Mouse (Mus musculus) CH12.LX (cell line): Measurements from ENCODE around the gene Las1l. TPM values are rescaled to one million over a fixed set of nuclear protein-coding genes. Genes with fewer than 3 reads are reported as not detected.
A peak's percentile ranks its signal among the peaks of the same experiment; 100 is the strongest.

Experiments
- DNase-seq: peaks from one replicate; pipeline ENCODE4 v3.0.0-alpha.2; 2013; ENCODE audit errors: extremely low read depth
- H3K27ac ChIP-seq: 2 replicates; pipeline ENCODE4 v1.5.1; 2012; ENCODE audit warnings: low read depth, mild to moderate bottlenecking, control low read depth, moderate library complexity; ENCODE audit not compliant: insufficient read depth
- H3K27me3 ChIP-seq: replicated peaks from 2 replicates; pipeline ENCODE3; 2012; ENCODE audit warnings: inconsistent platforms
- H3K36me3 ChIP-seq, 2 experiments: replicated peaks in 1 of 2; 2 replicates each; pipeline versions ENCODE3 to v1.6.1; 2012; ENCODE audit warnings: inconsistent platforms in 1 of 2, low read length in 1 of 2, mild to moderate bottlenecking in 1 of 2, mixed read lengths in 1 of 2, moderate library complexity in 1 of 2; ENCODE audit not compliant: control insufficient read depth in 1 of 2, insufficient read depth in 1 of 2
- H3K4me1 ChIP-seq, 2 experiments: 2 replicates each; pipeline ENCODE4 v1.6.1; 2012; ENCODE audit warnings: inconsistent platforms in 1 of 2, moderate library complexity in 1 of 2; ENCODE audit not compliant: insufficient read depth in 2 of 2, control insufficient read depth in 1 of 2
- H3K4me2 ChIP-seq: 2 replicates; pipeline ENCODE4 v1.6.1; 2012; ENCODE audit warnings: low read depth, mild to moderate bottlenecking, control low read depth; ENCODE audit not compliant: poor library complexity, insufficient read depth, severe bottlenecking
- H3K4me3 ChIP-seq, 3 experiments: fragments of 150-350 bp in 1 of 3; sonication (generic) in 1 of 3; replicated peaks in 1 of 3; 2 replicates each; pipeline versions ENCODE3 to v1.5.1; 2011 to 2012; ENCODE audit warnings: low read depth in 2 of 3, low read length in 2 of 3, mild to moderate bottlenecking in 2 of 3, moderate library complexity in 2 of 3, control low read depth in 1 of 3, improper control_type of control experiment in 1 of 3, inconsistent platforms in 1 of 3, mixed read lengths in 1 of 3; ENCODE audit not compliant: poor library complexity in 1 of 3
- H3K79me2 ChIP-seq: replicated peaks from 2 replicates; pipeline ENCODE4 v1.6.1; 2012; ENCODE audit warnings: mild to moderate bottlenecking, moderate library complexity; ENCODE audit not compliant: control insufficient read depth, poor library complexity, insufficient read depth, severe bottlenecking; ENCODE audit errors: extremely low read depth
- H3K9ac ChIP-seq: 2 replicates; pipeline ENCODE4 v1.6.1; 2012; ENCODE audit warnings: low read depth, mild to moderate bottlenecking, control low read depth, moderate library complexity; ENCODE audit not compliant: insufficient read depth
- H3K9me3 ChIP-seq: replicated peaks from 2 replicates; pipeline ENCODE3; 2012; ENCODE audit warnings: low read length, inconsistent platforms, mixed read lengths
- BHLHE40 ChIP-seq: IDR thresholded peaks from 2 replicates; pipeline ENCODE4 v1.6.1; 2011; ENCODE audit warnings: mild to moderate bottlenecking, low read depth, low read length, improper control_type of control experiment
- CHD1 ChIP-seq: IDR thresholded peaks from 2 replicates; pipeline ENCODE4 v1.6.1; 2012; ENCODE audit warnings: low read depth, low read length, improper control_type of control experiment, inconsistent platforms
- CTCF ChIP-seq, 2 experiments: IDR thresholded peaks in 1 of 2; conservative IDR thresholded peaks in 1 of 2; 2 replicates each; pipeline ENCODE4 v1.5.1; 2011 to 2012; ENCODE audit warnings: low read depth in 2 of 2, low read length in 2 of 2, improper control_type of control experiment in 1 of 2, inconsistent platforms in 1 of 2, mild to moderate bottlenecking in 1 of 2, moderate library complexity in 1 of 2
- E2F4 ChIP-seq: IDR thresholded peaks from 2 replicates; pipeline ENCODE4 v1.6.1; 2011; ENCODE audit warnings: low read depth, low read length, improper control_type of control experiment; ENCODE audit not compliant: insufficient replicate concordance
- EP300 ChIP-seq: IDR thresholded peaks from 2 replicates; pipeline ENCODE4 v1.6.1; 2011; ENCODE audit warnings: low read length, improper control_type of control experiment
- ETS1 ChIP-seq: conservative IDR thresholded peaks from 2 replicates; pipeline ENCODE4 v1.6.1; 2012; ENCODE audit warnings: low read depth, mild to moderate bottlenecking, inconsistent platforms, low read length, improper control_type of control experiment, moderate library complexity
- IRF4 ChIP-seq: IDR thresholded peaks from 2 replicates; pipeline ENCODE4 v1.6.1; 2014; ENCODE audit warnings: low read depth, mild to moderate bottlenecking, inconsistent platforms, low read length, improper control_type of control experiment
- JUND ChIP-seq: conservative IDR thresholded peaks from 2 replicates; pipeline ENCODE4 v1.6.1; 2011; ENCODE audit warnings: low read depth, low read length, improper control_type of control experiment
- KAT2A ChIP-seq: IDR thresholded peaks from 2 replicates; pipeline ENCODE4 v1.6.1; 2012; ENCODE audit warnings: low read length, improper control_type of control experiment, inconsistent platforms; ENCODE audit not compliant: insufficient replicate concordance
- MAX ChIP-seq: IDR thresholded peaks from 2 replicates; pipeline ENCODE4 v1.6.1; 2011; ENCODE audit warnings: low read length, improper control_type of control experiment
- MXI1 ChIP-seq: IDR thresholded peaks from 2 replicates; pipeline ENCODE4 v1.6.1; 2011; ENCODE audit warnings: mild to moderate bottlenecking, low read depth, low read length, improper control_type of control experiment
- MYC ChIP-seq: IDR thresholded peaks from 2 replicates; pipeline ENCODE4 v1.6.1; 2011; ENCODE audit warnings: low read depth, mild to moderate bottlenecking, improper control_type of control experiment, low read length
- NRF1 ChIP-seq: IDR thresholded peaks from 2 replicates; pipeline ENCODE4 v1.6.1; 2014; ENCODE audit warnings: low read depth, mild to moderate bottlenecking, inconsistent platforms, low read length, improper control_type of control experiment, moderate library complexity
- POLR2A ChIP-seq: IDR thresholded peaks from 2 replicates; pipeline ENCODE4 v1.6.1; 2011; ENCODE audit warnings: low read depth, mild to moderate bottlenecking, improper control_type of control experiment, low read length
- POLR2AphosphoS2 ChIP-seq: IDR thresholded peaks from 2 replicates; pipeline ENCODE4 v1.6.1; 2011; ENCODE audit warnings: low read depth, low read length, improper control_type of control experiment
- RAD21 ChIP-seq: IDR thresholded peaks from 2 replicates; pipeline ENCODE4 v1.6.1; 2011; ENCODE audit warnings: low read depth, mild to moderate bottlenecking, low read length, improper control_type of control experiment, moderate library complexity
- RCOR1 ChIP-seq: conservative IDR thresholded peaks from 2 replicates; pipeline ENCODE4 v1.6.1; 2012; ENCODE audit warnings: low read depth, mild to moderate bottlenecking, inconsistent platforms, low read length, improper control_type of control experiment
- SMC3 ChIP-seq: IDR thresholded peaks from 2 replicates; pipeline ENCODE4 v1.6.1; 2011; ENCODE audit warnings: low read depth, low read length, improper control_type of control experiment
- UBTF ChIP-seq: IDR thresholded peaks from 2 replicates; pipeline ENCODE4 v1.6.1; 2012; ENCODE audit warnings: low read depth, mild to moderate bottlenecking, inconsistent platforms, low read length, improper control_type of control experiment, moderate library complexity
- USF1 ChIP-seq: IDR thresholded peaks from 2 replicates; pipeline ENCODE4 v1.6.1; 2014; ENCODE audit warnings: low read depth, mild to moderate bottlenecking, inconsistent platforms, low read length, improper control_type of control experiment
- ZC3H11A ChIP-seq: IDR thresholded peaks from 2 replicates; pipeline ENCODE4 v1.6.1; 2012; ENCODE audit warnings: low read depth, mild to moderate bottlenecking, inconsistent platforms, low read length, improper control_type of control experiment
- ZMIZ1 ChIP-seq: IDR thresholded peaks from 2 replicates; pipeline ENCODE4 v1.6.1; 2012; ENCODE audit warnings: low read depth, mild to moderate bottlenecking, inconsistent platforms, low read length, improper control_type of control experiment
- ZNF384 ChIP-seq: IDR thresholded peaks from 2 replicates; pipeline ENCODE4 v1.6.1; 2012; ENCODE audit warnings: low read depth, low read length, improper control_type of control experiment, inconsistent platforms
- dilution Hi-C: fragments of 300-500 bp; cut with MboI; formaldehyde crosslinking; loops from 2 replicates; pipeline ENCODE4 v1.14.3; 2020; ENCODE audit warnings: low sequenced_read_pairs; ENCODE audit not compliant: extremely low pct_unique_long_range_greater_than_20kb, extremely low pct_ligation_motif_present
- in situ Hi-C: fragments of 300-500 bp; cut with MboI; formaldehyde crosslinking; loops from 3 replicates; pipeline ENCODE4 v1.14.3; 2019; ENCODE audit warnings: low sequenced_read_pairs, low pct_ligation_motif_present, low pct_unique_long_range_greater_than_20kb, mixed read lengths
- polyA plus RNA-seq: library from polyadenylated mRNA; unstranded; fragments of >175 nt; gene quantifications from 2 replicates; pipeline ENCODE4 v1.2.1, GENCODE M21; 2012; ENCODE audit warnings: low read depth; ENCODE audit not compliant: insufficient read length
- total RNA-seq, 2 experiments: library from RNA; depleted of rRNA; stranded (reverse); fragments of 300-350 nt in 1 of 2; fragments of >200 nt in 1 of 2; gene quantifications; 2 replicates each; pipeline ENCODE4 v1.2.3; 2012 to 2014

Gene Las1l
- total and polyA plus RNA-seq, 3 experiments: 31.9 to 108 (median 33.1) TPM

DNA sequence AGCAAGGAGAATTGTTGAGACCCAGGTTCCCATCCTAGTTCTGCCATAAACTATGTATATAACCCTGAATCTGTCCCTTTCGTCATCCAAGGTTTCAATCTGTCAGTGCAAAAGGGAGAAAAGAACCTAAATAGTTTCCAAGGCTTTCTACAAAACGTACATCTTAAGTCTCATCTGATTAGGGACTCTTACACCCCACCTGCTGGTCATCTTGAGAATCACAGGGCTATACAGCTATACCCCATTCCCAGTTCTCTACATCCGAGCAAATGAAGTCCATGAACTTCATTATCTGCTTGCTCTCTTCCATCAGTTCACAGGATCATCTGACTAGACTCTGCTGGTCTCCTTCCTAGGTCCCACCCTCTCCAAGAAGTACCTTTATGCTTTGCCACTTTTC is 6.0 kb downstream of the Las1l start:
- H3K36me3 ChIP-seq: peaks cover 40 to 71% of the 10 kb centered on the region in 2 experiments
- no peak overlapping the region for H3K4me2 ChIP-seq
- dilution Hi-C loops (no loop called here), in situ Hi-C loops (no loop called here)
- no peak overlapping the region for H3K9ac ChIP-seq
- H3K27ac ChIP-seq: no peak overlapping the region
- no peak overlapping the region for H3K4me3 ChIP-seq
- peaks cover 0 to 9% of the 10 kb centered on the region in 2 experiments; a peak in 1 of 4 replicates for H3K4me1 ChIP-seq
- no peaks in the 10 kb centered on the region for H3K27me3 ChIP-seq
- no peak for TF ChIP-seq USF1
- TF ChIP-seq CTCF (conservative IDR thresholded peaks at IDR 0.05 in 1 of 2, IDR thresholded peaks at IDR 0.05 in 1 of 2; ENCODE audit: low read depth in 2 of 2, low read length in 2 of 2): peak; percentile 50 to 54
- 0 out of 2 replicates have a peak, but pooled peaks have one; percentile 0 for TF ChIP-seq RAD21
- TF ChIP-seq MAX: no peak
- TF ChIP-seq ZMIZ1: no peak
- no peak for TF ChIP-seq POLR2AphosphoS2
- peak; percentile 29 for DNase-seq
- H3K9me3 ChIP-seq: no peaks in the 10 kb centered on the region
- peaks cover 6% of the 10 kb centered on the region for H3K79me2 ChIP-seq

GRCm38 (mm10) chrX:95948135-95948534 is 8.6 kb downstream of the Las1l start:
- H3K27me3 ChIP-seq: no peaks in the 10 kb centered on the region
- H3K9ac ChIP-seq: no peak overlapping the region
- H3K27ac ChIP-seq: no peak overlapping the region
- H3K36me3 ChIP-seq: peaks cover 47 to 89% of the 10 kb centered on the region in 2 experiments
- H3K4me2 ChIP-seq: no peak overlapping the region
- TF ChIP-seq ZMIZ1 (no peak), POLR2AphosphoS2 (no peak), MYC (no peak), POLR2A (no peak), IRF4 (no peak), MXI1 (no peak), UBTF (no peak), BHLHE40 (no peak)
- TF ChIP-seq, all 38 proteins: peak for 0
- dilution Hi-C loops (no loop called here), in situ Hi-C loops (no loop called here)
- Histone ChIP-seq H3K4me3 (no peak overlapping the region), H3K79me2 (no peaks in the 10 kb centered on the region), H3K4me1 (no peaks in the 10 kb centered on the region), H3K9me3 (no peaks in the 10 kb centered on the region)
- DNase-seq: no peak

DNA sequence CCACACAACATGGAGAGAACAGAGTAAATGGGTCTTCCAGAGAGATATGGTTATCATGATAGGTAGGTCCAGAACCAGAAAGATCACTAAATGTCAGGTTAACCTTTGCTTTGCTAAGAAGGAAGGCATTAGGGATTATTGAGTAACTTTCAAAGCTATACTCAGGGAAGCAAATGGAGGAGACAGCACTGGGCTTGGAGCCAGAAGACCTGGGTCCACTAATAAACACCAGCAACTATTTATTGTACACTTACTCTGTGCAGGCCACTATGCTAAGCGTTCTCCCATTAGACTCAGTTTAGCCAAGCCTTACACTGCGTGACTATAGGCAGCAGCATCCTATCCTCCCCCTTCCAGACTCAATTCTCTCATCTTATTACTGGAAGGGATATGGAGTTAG is 11.3 kb downstream of the Las1l start:
- DNase-seq: no peak
- dilution Hi-C loops: no loop called here
- Histone ChIP-seq H3K27ac (no peak overlapping the region), H3K79me2 (no peaks in the 10 kb centered on the region), H3K4me1 (no peaks in the 10 kb centered on the region), H3K4me2 (no peak overlapping the region), H3K9ac (no peak overlapping the region), H3K36me3 (peaks cover 42 to 82% of the 10 kb centered on the region in 2 experiments), H3K27me3 (no peaks in the 10 kb centered on the region), H3K9me3 (no peaks in the 10 kb centered on the region), H3K4me3 (no peak overlapping the region)
- TF ChIP-seq KAT2A: no peak
- no peak for TF ChIP-seq E2F4
- no peak for TF ChIP-seq POLR2AphosphoS2
- TF ChIP-seq EP300: no peak
- TF ChIP-seq BHLHE40: no peak
- no peak for TF ChIP-seq JUND
- no peak for TF ChIP-seq SMC3
- no peak for TF ChIP-seq ZC3H11A
- TF ChIP-seq CHD1: no peak
- TF ChIP-seq RCOR1: no peak
- no peak for TF ChIP-seq RAD21
- no peak for TF ChIP-seq ZNF384
- TF ChIP-seq IRF4: no peak
- TF ChIP-seq NRF1: no peak
- no peak for TF ChIP-seq ETS1
- TF ChIP-seq CTCF (conservative IDR thresholded peaks at IDR 0.05 in 1 of 2, IDR thresholded peaks at IDR 0.05 in 1 of 2; ENCODE audit: low read depth in 2 of 2, low read length in 2 of 2): no peak
- no peak for TF ChIP-seq POLR2A
- in situ Hi-C loops: no loop called here
